Mouse (Mus musculus): Measurements from ENCODE around the gene Serpinb2. TPM values are rescaled to one million over a fixed set of nuclear protein-coding genes. Genes with fewer than 3 reads are reported as not detected.

Gene Serpinb2
- 2.4 TPM for polyA plus RNA-seq (2014; fragmentation: Illumina TruSeq; extraction: RNeasy Lipid Tissue Mini Kit (QIAGEN cat#74804); ENCODE audit: low replicate concordance)

DNA sequence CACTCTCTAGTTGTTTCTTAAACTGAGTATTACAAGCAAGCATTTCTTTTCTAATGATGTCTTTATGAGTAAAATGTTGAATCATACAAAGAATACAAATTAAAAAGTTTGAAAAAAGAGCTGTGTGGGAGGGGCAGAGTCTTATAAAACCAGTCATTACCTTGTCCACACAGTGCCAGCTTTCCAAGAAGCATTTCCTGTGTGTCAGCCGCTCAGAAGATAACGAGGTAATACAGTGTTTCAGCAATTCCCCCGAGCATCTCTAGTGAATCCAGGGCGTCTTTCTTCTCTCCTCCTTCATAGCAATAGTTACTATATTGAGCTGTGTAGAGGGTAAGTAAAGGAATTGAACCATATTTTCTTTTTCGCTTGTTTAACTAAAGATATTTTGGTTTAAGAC lies at the start of gene Serpinb2:
TSS of gene Serpinb2 (plus strand) at position 172 of the 400 bp plus-strand sequence.

Other genes starting within 250 kb of the Serpinb2 start
- gene Serpinb3b, start 233.1 kb upstream of the Serpinb2 start, polyA plus RNA-seq (2014; fragmentation: Illumina TruSeq; extraction: RNeasy Lipid Tissue Mini Kit (QIAGEN cat#74804); ENCODE audit: low replicate concordance): not detected
- gene Serpinb3c, start 233.1 kb upstream of the Serpinb2 start, polyA plus RNA-seq (2014; fragmentation: Illumina TruSeq; extraction: RNeasy Lipid Tissue Mini Kit (QIAGEN cat#74804); ENCODE audit: low replicate concordance): not detected
- not detected for gene Serpinb11, start 150.2 kb upstream of the Serpinb2 start, polyA plus RNA-seq (2014; fragmentation: Illumina TruSeq; extraction: RNeasy Lipid Tissue Mini Kit (QIAGEN cat#74804); ENCODE audit: low replicate concordance)
- gene Serpinb7, start 111.8 kb upstream of the Serpinb2 start, polyA plus RNA-seq (2014; fragmentation: Illumina TruSeq; extraction: RNeasy Lipid Tissue Mini Kit (QIAGEN cat#74804); ENCODE audit: low replicate concordance): not detected
- gene Serpinb8, start 78.6 kb downstream of the Serpinb2 start, polyA plus RNA-seq (2014; fragmentation: Illumina TruSeq; extraction: RNeasy Lipid Tissue Mini Kit (QIAGEN cat#74804); ENCODE audit: low replicate concordance): 1.9 TPM